Mouse (Mus musculus) gastrocnemius, adult 8-10 months (tissue): Measurements from ENCODE around the gene Ccdc18. TPM values are rescaled to one million over a fixed set of nuclear protein-coding genes. Genes with fewer than 3 reads are reported as not detected.
"Not testable (repeated sequence)": the region's sequence is repeated elsewhere in the genome, so short reads cannot be mapped to it uniquely, and the experiment has no call there.

ENCODE experiments used
- DNase-seq, 2 experiments: peaks; one replicate each; pipeline ENCODE4 v3.0.0; 2022; ENCODE audit warnings: low spot score in 2 of 2
- total RNA-seq, 4 experiments: library from RNA; stranded (reverse); gene quantifications; 2 replicates each; pipeline ENCODE4 v1.2.4; 2022

Gene Ccdc18
- total RNA-seq, result under 1 TPM in 1 of 4 experiments, not detected in 3; 0.17 TPM

- peak; percentile 90 to 94 for DNase-seq
These were observed at the start of gene Ccdc18, which contains the start of gene Tmed5 for GRCm38 (mm10) chr5:108132441-108133243. Gene Ccdc18 (plus strand): TSS chr5:108132875. Gene Tmed5 (minus strand): TSS chr5:108132620.

GRCm38 (mm10) chr5:108085440-108085839 is 47.2 kb upstream of the Ccdc18 start:
- DNase-seq, result no peak

- not testable (repeated sequence) for DNase-seq
These were observed 39.9 kb upstream of the Ccdc18 start for GRCm38 (mm10) chr5:108092731-108093130.

- DNase-seq, result no peak
These were observed 35.0 kb upstream of the Ccdc18 start for GRCm38 (mm10) chr5:108097676-108098075.

GRCm38 (mm10) chr5:108100196-108100595 is 32.5 kb upstream of the Ccdc18 start:
- DNase-seq, result no peak

GRCm38 (mm10) chr5:108104306-108104705 is 28.4 kb upstream of the Ccdc18 start:
- DNase-seq, result no peak

- no peak for DNase-seq
These were observed 23.3 kb upstream of the Ccdc18 start for GRCm38 (mm10) chr5:108109346-108109745.

GRCm38 (mm10) chr5:108117693-108118092 is 15.0 kb upstream of the Ccdc18 start:
- DNase-seq, result no peak

GRCm38 (mm10) chr5:108120221-108120900 is 12.3 kb upstream of the Ccdc18 start:
- DNase-seq, result no peak

GRCm38 (mm10) chr5:108131849-108132440 is 730 bp upstream of the Ccdc18 start:
- DNase-seq, result peak; percentile 5 to 24

GRCm38 (mm10) chr5:108152592-108152991 is 19.9 kb downstream of the Ccdc18 start:
- DNase-seq, result no peak

- DNase-seq, result no peak
These were observed 28.1 kb downstream of the Ccdc18 start for GRCm38 (mm10) chr5:108160796-108161195.

- DNase-seq, result no peak
These were observed 31.0 kb downstream of the Ccdc18 start for GRCm38 (mm10) chr5:108163695-108164094.

- DNase-seq, result no peak
These were observed 51.4 kb downstream of the Ccdc18 start for GRCm38 (mm10) chr5:108184050-108184449.

- DNase-seq, result no peak
These were observed 56.3 kb downstream of the Ccdc18 start for GRCm38 (mm10) chr5:108188967-108189366.

- DNase-seq, result no peak
These were observed 73.3 kb downstream of the Ccdc18 start for GRCm38 (mm10) chr5:108206008-108206407.

- no peak for DNase-seq
These were observed 78.8 kb downstream of the Ccdc18 start for GRCm38 (mm10) chr5:108211512-108211911.

- no peak for DNase-seq
These were observed 82.3 kb downstream of the Ccdc18 start for GRCm38 (mm10) chr5:108214928-108215327.

- DNase-seq, result no peak
These were observed 91.4 kb downstream of the Ccdc18 start for GRCm38 (mm10) chr5:108224077-108224476.

GRCm38 (mm10) chr5:108226159-108226558 is 93.5 kb downstream of the Ccdc18 start:
- no peak for DNase-seq

- DNase-seq, result no peak
These were observed 113.7 kb downstream of the Ccdc18 start for GRCm38 (mm10) chr5:108246314-108246765.

- no peak for DNase-seq
These were observed 117.4 kb downstream of the Ccdc18 start for GRCm38 (mm10) chr5:108250033-108250432.
